Mouse (Mus musculus): ENCODE data around the gene Adam1b.

GRCm38 (mm10) chr5:121461339-121462170, 41.7 kb downstream of the Adam1b start:
- no peak for TF ChIP-seq CTCF (IDR thresholded peaks at IDR 0.05; ENCODE audit: borderline replicate concordance, control insufficient read depth, extremely low read depth, insufficient read depth, low read length, poor library complexity)
- TF ChIP-seq POLR2A (IDR thresholded peaks at IDR 0.05; ENCODE audit: control insufficient read depth, extremely low read depth, insufficient read depth, low read length, poor library complexity): no peak
